Mouse (Mus musculus) gastrocnemius, adult 18-20 months (tissue): ENCODE results near the gene Gm21083. TPM values are rescaled to one million over a fixed set of nuclear protein-coding genes. Genes with fewer than 3 reads are reported as not detected.
"Not testable (repeated sequence)": the region's sequence is repeated elsewhere in the genome, so short reads cannot be mapped to it uniquely, and the experiment has no call there.

Experiments used
- DNase-seq: peaks from one replicate; pipeline ENCODE4 v3.0.0; 2021; ENCODE audit warnings: low spot score
- total RNA-seq, 2 experiments: library from RNA; stranded (reverse); gene quantifications; 2 replicates each; pipeline ENCODE4 v1.2.3; 2021

Gm21083 gene
- total RNA-seq, 2 experiments from 2014 or later: not detected

GRCm38 (mm10) chr5:15618764-15619163 lies 41.6 kb downstream of the Gm21083 start, which contains the start of gene Speer4d:
TSS of gene Speer4d (plus strand) at chr5:15619064.
- not testable (repeated sequence) for DNase-seq

GRCm38 (mm10) chr5:15628136-15628535 lies 51.0 kb downstream of the Gm21083 start:
- not testable (repeated sequence) for DNase-seq

- not testable (repeated sequence) for DNase-seq
Observed at GRCm38 (mm10) chr5:15630068-15630467, 52.9 kb downstream of the Gm21083 start.

Other genes with a start within 250 kb of the Gm21083 start
- gene Gm21149, start 100.8 kb upstream of the Gm21083 start, total RNA-seq: not detected
- not detected for gene Gm21190, start 48.1 kb upstream of the Gm21083 start, total RNA-seq
- not detected for gene Speer4d, start 41.7 kb downstream of the Gm21083 start, total RNA-seq
- not detected for gene 4930572O03Rik, start 79.7 kb downstream of the Gm21083 start, total RNA-seq
- not detected for gene Speer4c, start 136.9 kb downstream of the Gm21083 start, total RNA-seq